Mouse (Mus musculus) midbrain, embryonic 13.5 days (tissue): ENCODE data around the gene Zfp759. TPM values are rescaled to one million over a fixed set of nuclear protein-coding genes. Genes with fewer than 3 reads are reported as not detected.
A peak's percentile ranks its signal among the peaks of the same experiment; 100 is the strongest.
"Not testable (repeated sequence)": the region's sequence is repeated elsewhere in the genome, so short reads cannot be mapped to it uniquely, and the experiment has no call there.

Experiments
- ATAC-seq: fragments of 200-750 bp; cut with Nextera tagmentation; 2 replicates; pipeline ENCODE4 v1.8.0; 2017; ENCODE audit warnings: mild to moderate bottlenecking, moderate TSS enrichment, moderate library complexity
- H3K27ac ChIP-seq: fragments of 300-500 bp; sonication (generic); 2 replicates; pipeline ENCODE4 v1.5.1; 2015; ENCODE audit warnings: inconsistent platforms, mild to moderate bottlenecking, moderate library complexity
- H3K27me3 ChIP-seq: fragments of 300-500 bp; sonication (generic); 2 replicates; pipeline ENCODE4 v1.6.1; 2015; ENCODE audit warnings: mild to moderate bottlenecking, inconsistent platforms
- H3K36me3 ChIP-seq: fragments of 300-500 bp; sonication (generic); 2 replicates; pipeline ENCODE4 v1.6.1; 2015; ENCODE audit warnings: mild to moderate bottlenecking, inconsistent platforms
- H3K4me1 ChIP-seq: fragments of 300-500 bp; sonication (generic); replicated peaks from 2 replicates; pipeline ENCODE4 v1.6.1; 2015; ENCODE audit warnings: inconsistent platforms
- H3K4me2 ChIP-seq: fragments of 300-500 bp; sonication (generic); replicated peaks from 2 replicates; pipeline ENCODE4 v1.6.1; 2015; ENCODE audit warnings: moderate library complexity, mild to moderate bottlenecking, inconsistent platforms
- H3K4me3 ChIP-seq: fragments of 300-500 bp; sonication (generic); replicated peaks from 2 replicates; pipeline ENCODE4 v1.5.1; 2015; ENCODE audit warnings: mild to moderate bottlenecking, inconsistent platforms
- H3K9ac ChIP-seq: fragments of 300-500 bp; sonication (generic); replicated peaks from 2 replicates; pipeline ENCODE4 v1.6.1; 2015; ENCODE audit warnings: mild to moderate bottlenecking, inconsistent platforms
- H3K9me3 ChIP-seq: fragments of 300-500 bp; sonication (generic); 2 replicates; pipeline ENCODE4 v1.6.1; 2016; ENCODE audit warnings: mild to moderate bottlenecking, inconsistent platforms
- WGBS: fragments of 180-500 bp; shearing (Covaris S2); methylation state at CpG from one replicate; pipeline ENCODE4 v1.1.7; 2015; 5-methylcytosine and 5-hydroxymethylcytosine counted together
- polyA plus RNA-seq: library from polyadenylated mRNA; unstranded; fragments of >200 nt; fragmentation: Nextera tagmentation; extraction: Ambion mirVana; gene quantifications from 2 replicates; pipeline ENCODE4 v1.2.1, GENCODE M21; 2015

Zfp759 gene
- polyA plus RNA-seq, 1 experiment from 2014 or later: 3.8 TPM

DNA sequence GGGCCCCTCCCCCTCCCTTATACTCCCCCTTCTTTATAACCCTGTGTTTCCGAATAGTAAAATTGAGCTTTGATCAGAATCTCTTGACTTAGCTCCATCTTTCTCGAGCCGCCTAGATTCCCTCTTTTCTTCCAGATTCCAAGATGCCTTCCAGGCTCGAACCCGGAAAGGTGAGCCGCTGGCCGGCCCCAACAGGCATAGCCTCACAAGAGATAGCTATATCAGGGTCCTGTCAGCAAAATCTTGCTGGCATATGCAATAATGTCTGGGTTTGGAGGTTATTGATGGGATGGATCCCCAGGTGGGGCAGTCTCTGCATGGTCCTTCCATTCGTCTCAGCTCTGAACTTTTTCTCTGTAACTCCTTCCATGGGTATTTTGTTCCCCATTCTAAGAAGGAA lies 5.3 kb upstream of the Zfp759 start, which contains the start of gene Rslcan18:
TSS of gene Rslcan18 (minus strand) at position 101 of the 400 bp plus-strand sequence.
- 90% methylated on average over 8 of the region's 8 CpGs for WGBS

DNA sequence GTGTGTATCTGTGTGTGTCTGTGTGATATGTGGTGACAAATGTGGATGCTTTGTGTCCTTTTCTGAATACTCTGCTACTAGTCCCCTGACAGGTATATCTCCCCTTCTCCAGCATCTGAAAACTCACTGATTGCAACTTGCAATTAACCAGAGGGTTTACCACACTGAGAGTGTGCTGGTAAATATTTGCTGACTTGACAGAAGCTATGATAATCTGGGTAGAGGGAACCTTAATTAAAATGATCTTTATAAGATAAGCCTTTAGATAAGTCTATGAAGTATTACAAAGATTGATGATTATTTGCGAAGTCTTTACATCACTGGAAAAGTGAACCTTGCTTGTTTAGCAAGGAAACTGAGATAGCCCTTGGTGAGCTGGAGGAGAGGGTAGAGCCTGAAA lies 3.0 kb downstream of the Zfp759 start:
- Histone ChIP-seq H3K9me3 (no peaks in the 10 kb centered on the region), H3K4me1 (peaks cover 9% of the 10 kb centered on the region; the same call in 1 of the 2 replicates), H3K9ac (no peak overlapping the region), H3K4me3 (no peak overlapping the region), H3K27ac (no peak overlapping the region), H3K27me3 (no peaks in the 10 kb centered on the region), H3K4me2 (no peak overlapping the region), H3K36me3 (no peaks in the 10 kb centered on the region)
- 82% methylated on average over 1 of the region's 1 CpGs for WGBS
- ATAC-seq: no peak

More for the DNA sequence above, 5.3 kb upstream of the Zfp759 start, which contains the start of gene Rslcan18:
- not testable (repeated sequence) for ATAC-seq, H3K9ac ChIP-seq, H3K4me3 ChIP-seq, H3K36me3 ChIP-seq, H3K27ac ChIP-seq, H3K9me3 ChIP-seq, H3K4me1 ChIP-seq, H3K27me3 ChIP-seq, H3K4me2 ChIP-seq

GRCm38 (mm10) chr13:67127507-67127906 lies 6.0 kb downstream of the Zfp759 start:
- H3K4me2 ChIP-seq: peak overlapping the region; percentile 71
- H3K4me1 ChIP-seq, H3K36me3 ChIP-seq, H3K9ac ChIP-seq, H3K9me3 ChIP-seq, H3K27me3 ChIP-seq, H3K27ac ChIP-seq: not testable (repeated sequence)
- H3K4me3 ChIP-seq: peak overlapping the region; percentile 66
- ATAC-seq: peak; percentile 28
- WGBS: 81% methylated on average over 10 of the region's 10 CpGs

DNA sequence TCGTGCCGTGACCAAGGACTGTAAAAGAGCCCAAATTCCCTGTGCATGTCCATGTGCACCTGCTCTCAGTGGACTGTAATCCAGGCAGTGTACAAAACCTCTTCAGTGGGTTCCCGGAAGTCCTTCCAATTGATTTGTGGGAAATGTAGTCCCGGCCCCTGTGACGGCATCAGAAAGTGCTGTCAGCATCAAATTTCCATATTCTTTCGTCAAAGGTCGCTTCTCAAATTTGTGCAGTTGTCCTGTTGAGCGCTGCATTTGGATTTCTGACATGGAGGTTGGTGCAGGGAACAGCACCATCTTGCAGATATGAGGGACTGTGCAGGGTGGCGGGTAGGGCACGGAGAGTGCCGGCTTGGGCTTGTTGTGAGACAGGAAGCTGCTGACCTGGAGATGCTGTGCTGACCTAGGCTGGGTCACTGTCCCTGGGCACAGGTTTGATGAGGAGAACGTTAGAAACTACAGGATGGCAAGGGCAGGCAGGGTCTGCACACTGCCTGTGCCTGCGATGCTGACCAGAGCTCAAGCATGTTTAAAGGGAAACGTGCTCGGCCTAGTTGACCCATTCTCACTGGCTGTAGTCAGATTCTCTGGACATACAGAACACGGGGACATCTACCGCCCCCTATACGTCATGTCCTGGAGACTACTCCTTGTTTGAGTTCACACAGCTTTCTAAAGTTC lies 6.7 kb downstream of the Zfp759 start:
- peak overlapping the region; percentile 68 for H3K9ac ChIP-seq
- H3K36me3 ChIP-seq: no peaks in the 10 kb centered on the region
- peak overlapping the region; percentile 57 for H3K27ac ChIP-seq
- peak overlapping the region; percentile 71 for H3K4me2 ChIP-seq
- H3K4me1 ChIP-seq: peaks cover 9% of the 10 kb centered on the region; the same call in 1 of the 2 replicates
- peak overlapping the region; percentile 66 for H3K4me3 ChIP-seq
- WGBS: 0% methylated on average over 18 of the region's 18 CpGs
- ATAC-seq: peak; percentile 99
- H3K27me3 ChIP-seq: no peaks in the 10 kb centered on the region
- H3K9me3 ChIP-seq: no peaks in the 10 kb centered on the region

- not testable (repeated sequence) for H3K27me3 ChIP-seq, H3K9ac ChIP-seq, H3K36me3 ChIP-seq, H3K4me2 ChIP-seq, ATAC-seq, H3K4me1 ChIP-seq, H3K27ac ChIP-seq, H3K4me3 ChIP-seq, H3K9me3 ChIP-seq
- 63% methylated on average over 4 of the region's 4 CpGs for WGBS
These were observed 44.7 kb downstream of the Zfp759 start for GRCm38 (mm10) chr13:67166122-67166521.

DNA sequence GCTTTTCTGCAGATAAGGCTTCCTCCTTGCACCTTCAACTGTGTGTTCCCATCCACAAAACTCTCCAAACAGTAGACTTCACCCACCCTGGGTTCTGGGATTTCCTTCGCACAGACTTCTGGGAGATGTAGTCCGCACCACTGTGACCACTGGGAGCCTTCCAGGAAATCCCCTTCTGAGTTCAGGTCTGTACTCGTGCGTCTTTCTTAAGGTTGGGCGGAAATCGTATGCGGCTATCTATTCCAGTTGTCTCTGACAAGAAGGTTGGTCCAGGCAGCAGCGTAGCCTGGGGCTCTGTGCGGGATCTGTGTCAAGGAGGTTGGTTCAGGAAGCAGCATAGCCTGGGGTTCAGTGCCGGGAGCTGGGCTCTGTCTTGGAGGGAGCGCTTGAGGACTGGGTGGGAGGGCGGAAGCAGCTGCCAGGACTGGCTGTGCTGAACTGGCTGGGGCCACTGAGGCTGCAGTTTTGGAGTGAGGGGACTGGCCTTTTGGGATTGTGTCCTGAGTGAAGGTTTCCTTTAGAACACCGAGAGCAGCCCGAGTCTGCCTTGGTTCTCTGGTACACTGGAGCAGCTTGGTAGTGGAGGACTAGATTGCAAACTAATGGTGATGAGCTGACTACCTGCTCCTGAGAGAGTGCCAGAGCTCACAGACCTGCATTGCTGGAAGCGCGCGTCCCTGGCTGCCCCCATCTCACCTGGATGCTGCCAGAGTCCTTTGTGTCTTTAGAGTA lies 51.7 kb downstream of the Zfp759 start, which contains the start of gene Rsl1:
TSS of gene Rsl1 (plus strand) at position 192 of the 732 bp plus-strand sequence.
- not testable (repeated sequence) for H3K9me3 ChIP-seq, H3K27me3 ChIP-seq, H3K4me1 ChIP-seq
- peak; percentile 98 for ATAC-seq
- H3K27ac ChIP-seq: peak within 1 kb of the TSS; percentile 56
- H3K36me3 ChIP-seq: peaks cover 11% of the 10 kb centered on the region
- WGBS: under 1% methylated on average over 17 of the region's 17 CpGs
- peak within 1 kb of the TSS; percentile 64 for H3K4me2 ChIP-seq
- H3K9ac ChIP-seq: peak within 1 kb of the TSS; percentile 72
- H3K4me3 ChIP-seq: peak within 1 kb of the TSS; percentile 76

DNA sequence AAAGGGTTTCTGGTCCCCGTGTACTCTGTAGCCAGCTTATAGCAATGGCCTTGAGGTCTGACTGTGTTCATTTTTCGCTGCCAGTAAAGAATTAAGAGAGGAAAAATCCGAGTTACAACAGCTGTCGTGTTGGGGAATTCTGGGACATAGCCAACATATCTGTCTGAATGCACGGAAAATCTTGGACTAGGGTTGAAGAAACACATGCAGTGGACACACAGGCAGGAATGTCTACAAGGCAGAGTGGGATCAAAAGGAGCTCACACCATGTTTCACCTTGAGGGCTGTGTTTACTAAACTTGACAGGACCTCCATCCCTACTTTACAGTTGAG lies 52.2 kb downstream of the Zfp759 start:
- Histone ChIP-seq H3K4me1 (peaks cover 9% of the 10 kb centered on the region), H3K4me2 (peak overlapping the region; percentile 64), H3K36me3 (peaks cover 11% of the 10 kb centered on the region), H3K27me3 (no peaks in the 10 kb centered on the region), H3K9ac (peak overlapping the region; percentile 72), H3K4me3 (peak overlapping the region; percentile 76), H3K9me3 (no peaks in the 10 kb centered on the region), H3K27ac (no peak overlapping the region)
- ATAC-seq: no peak
- 27% methylated on average over 5 of the region's 5 CpGs for WGBS

Other genes starting within 250 kb of the Zfp759 start
- gene Gm10767, start 216.7 kb upstream of the Zfp759 start, polyA plus RNA-seq: 1.9 and 2.7 TPM in 2 replicates
- 6.2 and 7.2 TPM in 2 replicates for gene Zfp712, start 60.5 kb upstream of the Zfp759 start, polyA plus RNA-seq
- gene Zfp708, start 23.7 kb upstream of the Zfp759 start, polyA plus RNA-seq: 9.5 and 10.1 TPM in 2 replicates
- gene Gm28557, start 13.1 kb upstream of the Zfp759 start, polyA plus RNA-seq: 2.0 and 3.0 TPM in 2 replicates
- 0.08 TPM in 1 of 2 replicates, not detected in the other for gene Rslcan18, start 5.4 kb upstream of the Zfp759 start, polyA plus RNA-seq
- 5.8 and 6.9 TPM in 2 replicates for gene Rsl1, start 51.5 kb downstream of the Zfp759 start, polyA plus RNA-seq
- gene Zfp455, start 72.8 kb downstream of the Zfp759 start, polyA plus RNA-seq: 2.0 and 2.4 TPM in 2 replicates
- 5.3 and 5.5 TPM in 2 replicates for gene Zfp458, start 156.8 kb downstream of the Zfp759 start, polyA plus RNA-seq
- gene Zfp457, start 184.8 kb downstream of the Zfp759 start, polyA plus RNA-seq: 1.5 and 1.6 TPM in 2 replicates
- 1.4 and 1.7 TPM in 2 replicates for gene Zfp595, start 210.9 kb downstream of the Zfp759 start, polyA plus RNA-seq
- not detected in 2 replicates for gene Gm28044, start 238.9 kb downstream of the Zfp759 start, polyA plus RNA-seq
- gene Zfp953, start 238.9 kb downstream of the Zfp759 start, polyA plus RNA-seq: 0.61 and 0.79 TPM in 2 replicates